Mouse (Mus musculus) forelimb bud, embryonic 11.5 days (tissue): Measurements from ENCODE around the gene 4930435E12Rik.

Experiments
- DNase-seq: peaks from one replicate; pipeline ENCODE4 v3.0.0-alpha.2; 2012; ENCODE audit warnings: low read depth, low spot score

4930435E12Rik gene

DNA sequence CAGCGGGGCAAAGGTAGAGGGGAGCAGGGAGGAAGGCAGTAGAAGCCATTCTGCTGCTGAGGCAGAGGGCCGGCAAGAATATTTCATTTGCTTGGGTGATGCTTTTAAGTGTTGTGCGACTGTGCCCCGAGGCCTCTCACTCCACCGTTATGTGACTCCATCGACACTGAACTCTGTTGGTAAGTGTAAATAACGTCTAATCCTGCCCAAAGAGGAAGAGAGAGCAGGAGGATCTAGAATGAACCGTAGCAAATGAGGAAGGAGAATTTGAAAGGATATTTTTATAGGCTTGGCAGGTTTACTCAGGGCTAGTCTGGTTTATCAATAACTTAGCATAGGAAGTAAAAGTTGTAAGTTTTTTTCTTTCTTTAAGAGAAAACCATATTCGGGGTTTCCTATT lies 59.0 kb downstream of the 4930435E12Rik start:
- no peak for DNase-seq

DNA sequence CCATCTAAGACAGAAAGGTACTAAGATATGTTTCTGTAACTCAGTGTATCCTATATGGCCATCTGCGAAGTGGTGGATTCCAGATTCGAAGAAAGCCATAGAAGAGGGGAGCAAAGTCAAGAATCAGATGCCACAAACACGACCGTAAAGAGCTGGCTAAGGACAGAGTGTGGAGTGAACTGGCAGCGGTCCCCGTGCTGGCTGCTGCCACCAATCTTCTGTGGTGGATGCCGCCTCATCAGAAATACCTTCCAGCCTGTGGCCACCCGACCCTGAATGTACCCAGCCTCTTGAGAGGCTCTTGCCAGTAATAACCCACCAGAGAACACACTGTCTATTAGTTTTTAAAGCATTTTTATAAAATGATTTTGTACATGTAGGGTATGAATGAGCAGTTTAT lies 60.2 kb downstream of the 4930435E12Rik start:
- no peak for DNase-seq

DNA sequence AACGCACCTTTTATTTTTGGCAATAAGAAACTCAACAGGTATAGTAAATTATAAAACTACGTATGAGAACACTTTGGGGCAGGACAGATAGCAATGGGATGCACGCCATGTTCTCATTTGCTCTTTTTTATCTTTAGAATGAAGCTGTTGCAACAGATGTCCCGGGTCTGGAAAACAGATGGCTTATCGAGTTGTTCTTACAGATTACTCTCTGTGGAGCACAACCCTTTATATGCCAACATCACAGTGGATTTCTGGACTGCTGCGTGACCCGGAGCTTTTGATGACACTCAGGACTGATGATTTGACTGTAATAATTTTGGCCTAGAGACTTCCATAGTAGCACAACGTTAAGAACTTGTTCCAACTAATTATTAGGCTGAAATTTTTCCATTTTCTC lies 60.8 kb downstream of the 4930435E12Rik start:
- no peak for DNase-seq

DNA sequence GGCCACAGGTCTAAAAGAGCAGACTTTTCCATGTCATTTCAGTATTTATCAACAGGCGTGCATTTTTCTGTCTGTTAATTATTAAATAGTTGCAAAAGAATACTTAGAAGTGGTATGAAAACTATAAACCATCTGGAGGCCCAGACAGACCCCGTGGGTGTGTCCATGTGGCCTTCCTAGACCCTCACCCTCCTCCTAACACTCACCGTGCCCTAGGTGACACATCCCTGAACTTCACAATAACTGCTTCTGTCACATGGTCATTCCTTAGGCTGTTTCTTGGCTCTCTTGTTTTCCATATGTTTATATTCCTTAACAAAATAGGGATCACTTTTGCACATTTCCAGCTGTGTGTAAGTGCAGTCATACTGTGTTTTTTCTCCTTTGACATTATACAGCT lies 61.9 kb downstream of the 4930435E12Rik start:
- no peak for DNase-seq

DNA sequence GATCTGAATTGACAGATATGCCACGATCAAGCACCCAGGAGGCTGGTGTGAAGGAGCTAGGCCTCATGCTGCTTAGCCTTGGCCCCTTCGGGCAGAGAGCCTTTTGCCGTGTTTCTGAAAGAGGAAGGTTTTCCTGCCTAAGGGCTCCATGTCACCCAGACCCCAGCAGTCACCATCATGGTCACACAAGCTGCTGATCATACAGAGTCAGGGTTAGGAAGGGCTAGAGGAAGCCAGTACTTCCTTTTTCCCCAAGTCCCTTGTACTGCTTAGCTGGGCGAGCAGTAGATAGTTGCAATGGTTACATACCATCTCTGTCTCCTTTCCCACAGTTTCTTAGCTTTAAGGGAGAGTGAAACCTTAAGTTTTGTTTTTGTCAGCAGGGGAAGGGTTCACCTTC lies 65.0 kb downstream of the 4930435E12Rik start:
- no peak for DNase-seq

DNA sequence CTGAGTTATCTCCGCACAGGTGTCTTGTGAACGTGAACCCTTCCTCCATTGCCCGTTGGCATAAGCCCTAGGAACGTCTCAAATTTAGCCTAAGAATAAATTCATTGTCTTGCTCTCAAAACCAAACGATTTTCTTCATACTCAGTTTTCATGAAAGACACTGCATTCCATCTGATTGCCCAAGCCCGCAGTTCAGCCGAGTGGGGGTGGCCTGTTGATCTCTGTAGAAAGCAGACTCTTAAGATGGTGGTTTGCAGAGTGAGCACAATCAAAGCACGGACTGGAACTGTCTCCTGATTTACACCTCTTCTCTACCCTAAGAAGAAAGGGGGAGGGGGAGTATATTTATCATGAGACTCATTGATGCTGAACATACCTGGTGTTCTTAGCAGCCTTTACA lies 66.1 kb downstream of the 4930435E12Rik start:
- no peak for DNase-seq
